Mouse (Mus musculus): Measurements from ENCODE around the gene Zfp110.

DNA sequence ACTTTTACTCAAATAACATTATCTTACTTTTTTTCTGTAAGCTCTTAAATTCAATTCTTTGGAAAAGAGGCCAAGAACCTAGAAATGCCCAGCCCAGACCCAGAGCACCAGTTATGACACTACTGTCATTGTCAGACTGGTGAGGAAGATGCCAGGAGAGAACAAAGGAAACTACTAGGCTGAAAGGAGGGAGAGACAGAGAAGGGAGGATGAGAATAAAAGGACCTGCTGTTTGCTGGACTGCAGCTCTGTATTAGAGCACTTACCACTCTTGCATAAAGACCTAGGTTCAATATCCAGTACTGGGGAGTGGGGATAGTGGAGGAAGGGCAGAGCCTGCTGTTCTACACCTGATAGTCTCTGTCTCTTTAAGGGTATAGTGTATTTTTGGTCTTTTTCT, 45.5 kb downstream of the Zfp110 start:
- no peak for TF ChIP-seq CTCF (IDR thresholded peaks at IDR 0.05; ENCODE audit: low read depth)
- no peak for TF ChIP-seq EP300 (IDR thresholded peaks at IDR 0.05; ENCODE audit: low read depth)

Measured in heart, postnatal 0 days (tissue).